Comparison of ENCODE assay signal across 21 mouse cellular contexts in genomic region chr13:98470321-98470720, GRCm38 (mm10). TPM values are rescaled to one million over a fixed set of nuclear protein-coding genes. Genes with fewer than 3 reads are reported as not detected.
"Had no signal": no experiment of that assay in that cellular context is flagged by ENCODE, and none has a peak within 500 bp of the region (broad histone marks: within the 10 kb centered on the region; RNA-seq: fewer than 3 reads in every experiment).

No protein-coding gene starts in this region.

- H3K4me2 ChIP-seq: lung, embryonic 15.5 days; midbrain, embryonic 11.5 days; midbrain, embryonic 13.5 days; midbrain, embryonic 15.5 days; neural tube, embryonic 12.5 days; stomach, embryonic 15.5 days had no signal

- ATAC-seq: lung, postnatal 0 days; midbrain, embryonic 13.5 days; midbrain, embryonic 15.5 days had no signal

- H3K27ac ChIP-seq: lung, embryonic 15.5 days; macrophage; midbrain, embryonic 13.5 days; midbrain, embryonic 15.5 days; neural tube, embryonic 12.5 days; stomach, embryonic 15.5 days; stomach, postnatal 0 days had no signal

- H3K36me3 ChIP-seq: lung, embryonic 15.5 days; midbrain, embryonic 13.5 days; midbrain, embryonic 15.5 days; neural tube, embryonic 12.5 days; stomach, embryonic 15.5 days had no signal

- H3K9ac ChIP-seq: lung, embryonic 15.5 days; midbrain, embryonic 13.5 days; midbrain, embryonic 15.5 days; neural tube, embryonic 12.5 days; stomach, embryonic 15.5 days had no signal

- H3K9me3 ChIP-seq: lung, embryonic 15.5 days; midbrain, embryonic 13.5 days; midbrain, embryonic 15.5 days; neural tube, embryonic 12.5 days; stomach, embryonic 15.5 days had no signal

- H3K4me3 ChIP-seq: lung, embryonic 15.5 days; megakaryocyte, embryonic 14.5 days; midbrain, embryonic 13.5 days; midbrain, embryonic 15.5 days; neural tube, embryonic 12.5 days; stomach, embryonic 15.5 days had no signal

- H3K4me1 ChIP-seq: lung, embryonic 15.5 days; megakaryocyte, embryonic 14.5 days; midbrain, embryonic 13.5 days; midbrain, embryonic 15.5 days; neural tube, embryonic 12.5 days; stomach, embryonic 15.5 days had no signal

- DNase-seq: lung, adult 2 months; lung, postnatal 14 days; lung, postnatal 36 days; right cerebral cortex, postnatal 14 days; thymus, adult 2 months; thymus, postnatal 25 days; thymus, postnatal 4 days had no signal

- H3K27me3 ChIP-seq: midbrain, embryonic 13.5 days; midbrain, embryonic 15.5 days; neural tube, embryonic 12.5 days had no signal

RNA-seq across cellular contexts. Expression of gene Gm10320, which starts 21.5 kb away (rescaled TPM):
- total RNA-seq: midbrain, postnatal 0 days; monocyte, adult 5-6 weeks; neutrophil, adult 5-6 weeks had no signal
- polyA plus RNA-seq: macrophage; testis, adult 2 months had no signal
